Mouse (Mus musculus) G1E (cell line): ENCODE measurements around the gene Psmd8.

Experiments
- CTCF ChIP-seq: IDR thresholded peaks from 2 replicates; pipeline ENCODE4 v1.5.1; 2012; ENCODE audit warnings: low read depth, low read length, inconsistent platforms, mixed read lengths
- POLR2AphosphoS5 ChIP-seq: IDR thresholded peaks from 2 replicates; pipeline ENCODE4 v1.6.1; 2012; ENCODE audit warnings: low read depth, low read length, inconsistent platforms; ENCODE audit not compliant: insufficient replicate concordance

- TF ChIP-seq CTCF = no peak
- no peak for TF ChIP-seq POLR2AphosphoS5
Measured at GRCm38 (mm10) chr7:29158264-29158663, 22.2 kb downstream of the Psmd8 start.
